Mouse (Mus musculus) kidney, embryonic 14.5 days (tissue): ENCODE data around the gene Rasgrp2. TPM values are rescaled to one million over a fixed set of nuclear protein-coding genes. Genes with fewer than 3 reads are reported as not detected.

Source experiments
- ATAC-seq: fragments of 200-750 bp; cut with Nextera tagmentation; 2 replicates; pipeline ENCODE4 v1.8.0; 2017; ENCODE audit warnings: moderate number of reproducible peaks, mild to moderate bottlenecking, moderate TSS enrichment, moderate library complexity; ENCODE audit not compliant: low FRiP score, low TSS enrichment
- H3K27ac ChIP-seq: fragments of 300-500 bp; sonication (generic); 2 replicates; pipeline ENCODE4 v1.5.1; 2014; ENCODE audit warnings: low read depth, mild to moderate bottlenecking, low read length, moderate library complexity, mixed read lengths
- H3K27me3 ChIP-seq: fragments of 300-500 bp; sonication (generic); 2 replicates; pipeline ENCODE4 v1.6.1; 2014; ENCODE audit warnings: mild to moderate bottlenecking, low read length; ENCODE audit not compliant: control insufficient read depth, insufficient read depth
- H3K36me3 ChIP-seq: fragments of 300-500 bp; sonication (generic); 2 replicates; pipeline ENCODE4 v1.6.1; 2014; ENCODE audit warnings: low read length, mixed read lengths; ENCODE audit not compliant: control insufficient read depth, insufficient read depth
- H3K4me1 ChIP-seq: fragments of 300-500 bp; sonication (generic); 2 replicates; pipeline ENCODE4 v1.6.1; 2014; ENCODE audit warnings: low read length, mixed read lengths; ENCODE audit not compliant: control insufficient read depth, insufficient read depth
- H3K4me2 ChIP-seq: fragments of 300-500 bp; sonication (generic); replicated peaks from 2 replicates; pipeline ENCODE4 v1.6.1; 2014; ENCODE audit warnings: low read depth, mild to moderate bottlenecking, low read length
- H3K4me3 ChIP-seq: fragments of 300-500 bp; sonication (generic); 2 replicates; pipeline ENCODE4 v1.5.1; 2014; ENCODE audit warnings: mild to moderate bottlenecking, low read length
- H3K9ac ChIP-seq: fragments of 300-500 bp; sonication (generic); 2 replicates; pipeline ENCODE4 v1.6.1; 2014; ENCODE audit warnings: low read depth, mild to moderate bottlenecking, low read length, moderate library complexity
- H3K9me3 ChIP-seq: fragments of 300-500 bp; sonication (generic); 2 replicates; pipeline ENCODE4 v1.6.1; 2016; ENCODE audit warnings: low read length; ENCODE audit not compliant: control insufficient read depth
- WGBS: fragments of 180-500 bp; shearing (Covaris S2); extraction: QIAGEN DNeasy Blood & Tissue Kit; methylation state at CpG from one replicate; pipeline ENCODE4 v1.1.7; 2014; 5-methylcytosine and 5-hydroxymethylcytosine counted together
- polyA plus RNA-seq: library from polyadenylated mRNA; unstranded; fragments of >200 nt; fragmentation: Nextera tagmentation; extraction: Ambion mirVana; gene quantifications from 2 replicates; pipeline ENCODE4 v1.2.1, GENCODE M21; 2014

Gene Rasgrp2
- polyA plus RNA-seq, 1 experiment from 2014 or later = 77.1 TPM

DNA sequence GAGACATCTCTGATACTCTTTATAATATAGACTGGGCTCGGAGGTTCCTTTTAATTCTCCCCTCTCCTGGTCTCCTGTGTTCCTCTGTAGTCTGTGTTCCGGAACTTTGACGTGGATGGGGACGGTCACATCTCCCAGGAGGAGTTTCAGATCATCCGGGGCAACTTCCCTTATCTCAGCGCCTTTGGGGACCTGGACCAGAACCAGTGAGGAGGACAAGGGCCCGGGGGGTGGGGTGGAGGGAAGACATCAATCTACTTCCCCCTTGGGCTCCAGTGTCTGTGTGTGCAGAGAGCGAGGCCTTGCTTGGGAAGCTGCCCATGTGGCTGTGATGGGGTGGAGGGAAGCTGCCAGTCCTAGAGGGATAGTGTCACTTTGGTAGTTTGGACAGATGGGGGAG lies 9.6 kb downstream of the Rasgrp2 start:
- no peak overlapping the region for H3K27ac ChIP-seq
- H3K4me2 ChIP-seq = no peak overlapping the region
- no peak overlapping the region for H3K4me3 ChIP-seq
- H3K4me1 ChIP-seq = no peaks in the 10 kb centered on the region
- H3K9me3 ChIP-seq = no peaks in the 10 kb centered on the region
- no peak for ATAC-seq
- H3K36me3 ChIP-seq = no peaks in the 10 kb centered on the region
- no peak overlapping the region for H3K9ac ChIP-seq
- WGBS = 79% methylated on average over 8 of the region's 8 CpGs
- H3K27me3 ChIP-seq = peaks cover 2% of the 10 kb centered on the region

DNA sequence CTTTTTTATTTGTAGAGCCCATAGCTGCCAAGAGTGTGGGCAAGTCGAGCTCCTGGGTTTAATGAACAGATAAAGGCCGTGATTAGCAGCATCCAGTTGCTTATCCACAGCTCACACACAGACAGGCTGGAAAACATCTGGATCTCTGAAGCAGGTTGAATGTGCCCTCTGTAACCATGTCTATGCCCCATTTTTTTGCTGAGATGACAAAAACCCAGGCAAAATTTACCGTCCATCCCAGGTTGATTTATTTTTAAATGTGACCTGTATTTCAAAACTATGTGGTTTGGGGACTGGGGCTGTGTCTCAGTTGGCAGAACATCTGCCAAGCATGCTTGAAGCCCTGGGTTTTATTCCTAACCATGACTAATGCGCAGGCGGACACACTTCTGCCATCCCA lies 10.0 kb downstream of the Rasgrp2 start:
- Histone ChIP-seq H3K4me2 (no peak overlapping the region), H3K4me3 (no peak overlapping the region), H3K36me3 (no peaks in the 10 kb centered on the region), H3K4me1 (no peaks in the 10 kb centered on the region), H3K27me3 (no peaks in the 10 kb centered on the region), H3K27ac (no peak overlapping the region), H3K9me3 (no peaks in the 10 kb centered on the region), H3K9ac (no peak overlapping the region)
- 81% methylated on average over 5 of the region's 5 CpGs for WGBS
- no peak for ATAC-seq

DNA sequence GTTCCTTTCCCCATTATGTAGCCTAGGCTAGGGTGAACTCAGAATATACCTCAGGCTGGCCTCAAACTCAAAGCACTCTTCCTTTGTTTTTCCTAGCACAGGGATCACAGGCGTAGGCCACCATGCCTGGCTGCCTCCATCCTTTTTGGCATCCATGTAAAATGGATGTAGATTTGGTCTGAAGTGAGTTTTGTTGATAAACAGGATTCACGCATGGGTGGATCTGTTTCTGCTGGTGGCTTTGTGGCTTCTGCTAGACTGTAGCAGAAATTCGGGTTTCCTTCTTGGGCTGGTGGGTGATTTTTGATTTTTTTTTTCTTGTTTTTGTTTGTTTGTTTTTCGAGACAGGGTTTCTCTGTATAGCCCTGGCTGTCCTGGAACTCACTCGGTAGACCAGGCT lies 10.8 kb downstream of the Rasgrp2 start:
- WGBS = 82% methylated on average over 5 of the region's 5 CpGs

DNA sequence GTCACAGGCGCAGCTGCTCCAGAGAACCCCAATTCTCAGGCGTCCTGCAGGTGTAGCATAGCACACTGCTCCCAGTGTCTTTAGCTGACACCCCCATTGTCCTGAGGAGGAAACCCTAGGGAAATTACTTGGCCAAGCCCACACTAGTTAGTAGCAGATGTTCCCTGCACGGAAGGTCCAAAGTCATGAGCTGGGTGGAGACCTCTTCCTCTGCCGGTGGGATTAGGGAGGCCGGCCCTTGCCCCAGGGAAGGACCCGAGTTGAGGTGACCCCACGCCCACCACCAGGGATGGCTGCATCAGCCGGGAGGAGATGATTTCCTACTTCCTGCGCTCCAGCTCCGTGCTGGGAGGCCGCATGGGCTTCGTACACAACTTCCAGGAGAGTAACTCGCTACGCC lies 13.7 kb downstream of the Rasgrp2 start:
- ATAC-seq = no peak
- H3K4me2 ChIP-seq = peak overlapping the region; percentile 10; the same call in 1 of the 2 replicates
- WGBS = 48% methylated on average over 14 of the region's 14 CpGs
- no peaks in the 10 kb centered on the region for H3K9me3 ChIP-seq
- H3K4me1 ChIP-seq = 0 out of 2 replicates have a peak, but pooled peaks cover 9% of the 10 kb centered on the region
- H3K9ac ChIP-seq = peak overlapping the region; percentile 7; the same call in 1 of the 2 replicates
- H3K27me3 ChIP-seq = no peaks in the 10 kb centered on the region
- no peak overlapping the region for H3K27ac ChIP-seq
- no peak overlapping the region for H3K4me3 ChIP-seq
- H3K36me3 ChIP-seq = no peaks in the 10 kb centered on the region

More for the DNA sequence above, 10.8 kb downstream of the Rasgrp2 start:
- no peak for ATAC-seq
- H3K27me3 ChIP-seq = no peaks in the 10 kb centered on the region
- no peak overlapping the region for H3K9ac ChIP-seq
- H3K36me3 ChIP-seq = no peaks in the 10 kb centered on the region
- no peak overlapping the region for H3K4me3 ChIP-seq
- H3K4me2 ChIP-seq = no peak overlapping the region
- H3K4me1 ChIP-seq = no peaks in the 10 kb centered on the region
- no peak overlapping the region for H3K27ac ChIP-seq
- no peaks in the 10 kb centered on the region for H3K9me3 ChIP-seq

DNA sequence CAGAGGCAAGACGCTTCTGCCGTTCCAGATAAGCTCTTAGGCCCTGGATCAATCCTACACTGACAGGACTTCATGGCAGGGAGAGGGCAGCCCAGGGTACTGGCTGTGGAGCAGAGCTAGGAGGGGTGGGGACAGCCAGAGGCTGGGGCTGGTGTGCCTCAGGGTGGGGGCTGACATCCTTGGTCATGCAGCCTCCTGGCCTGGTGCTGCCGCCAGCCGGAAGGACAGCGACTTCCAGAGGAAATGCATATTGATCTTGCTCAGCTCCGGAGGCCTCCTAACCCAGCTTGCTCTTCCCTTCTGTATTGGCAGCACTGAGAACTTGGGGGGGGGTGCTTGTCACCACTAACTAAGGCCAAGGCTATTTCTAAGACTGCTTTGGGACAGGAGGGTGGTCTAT lies 16.3 kb downstream of the Rasgrp2 start:
- Histone ChIP-seq H3K36me3 (no peaks in the 10 kb centered on the region), H3K4me1 (0 out of 2 replicates have a peak, but pooled peaks cover 17% of the 10 kb centered on the region), H3K27ac (no peak overlapping the region), H3K9ac (no peak overlapping the region), H3K4me3 (no peak overlapping the region), H3K9me3 (no peaks in the 10 kb centered on the region), H3K4me2 (no peak overlapping the region), H3K27me3 (peaks cover 23% of the 10 kb centered on the region)
- ATAC-seq = no peak
- WGBS = 46% methylated on average over 6 of the region's 6 CpGs

DNA sequence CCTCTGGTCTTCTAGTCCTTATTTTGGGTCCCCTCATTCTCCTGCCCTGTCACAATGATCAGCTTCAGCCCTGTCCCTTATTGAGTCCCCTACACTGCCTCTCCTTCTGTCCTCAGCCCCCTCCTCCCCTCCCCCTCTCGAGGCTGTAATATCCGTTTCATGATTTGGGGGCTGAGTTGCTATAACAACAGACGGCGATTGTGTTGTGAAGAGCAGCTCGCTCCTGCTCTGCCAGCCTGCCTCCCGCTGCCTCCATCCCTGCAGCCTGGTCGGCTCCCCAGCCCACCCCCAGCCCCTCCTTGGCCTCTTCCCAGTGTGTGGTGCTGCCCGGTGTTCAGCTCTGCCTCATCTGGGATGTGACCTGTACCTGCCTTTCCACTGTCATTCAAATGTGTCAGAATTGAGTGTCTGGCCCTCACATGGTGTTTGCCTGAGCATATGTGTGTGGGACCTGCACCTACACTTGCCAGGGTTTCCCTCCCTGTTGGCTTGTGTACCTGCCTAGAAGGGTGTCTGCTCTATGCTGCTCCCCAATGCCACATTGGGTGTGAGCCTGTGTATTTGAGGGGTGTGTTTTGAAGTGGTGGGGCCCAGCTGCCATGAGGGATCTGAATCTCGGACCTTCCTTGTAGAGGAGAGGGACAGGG lies 17.1 kb downstream of the Rasgrp2 start:
- H3K4me1 ChIP-seq = 0 out of 2 replicates have a peak, but pooled peaks cover 17% of the 10 kb centered on the region
- WGBS = 9% methylated on average over 9 of the region's 9 CpGs
- H3K9me3 ChIP-seq = no peaks in the 10 kb centered on the region
- H3K36me3 ChIP-seq = no peaks in the 10 kb centered on the region
- peaks cover 31% of the 10 kb centered on the region for H3K27me3 ChIP-seq
- ATAC-seq = no peak
- no peak overlapping the region for H3K4me3 ChIP-seq
- H3K27ac ChIP-seq = no peak overlapping the region
- no peak overlapping the region for H3K4me2 ChIP-seq
- H3K9ac ChIP-seq = no peak overlapping the region

DNA sequence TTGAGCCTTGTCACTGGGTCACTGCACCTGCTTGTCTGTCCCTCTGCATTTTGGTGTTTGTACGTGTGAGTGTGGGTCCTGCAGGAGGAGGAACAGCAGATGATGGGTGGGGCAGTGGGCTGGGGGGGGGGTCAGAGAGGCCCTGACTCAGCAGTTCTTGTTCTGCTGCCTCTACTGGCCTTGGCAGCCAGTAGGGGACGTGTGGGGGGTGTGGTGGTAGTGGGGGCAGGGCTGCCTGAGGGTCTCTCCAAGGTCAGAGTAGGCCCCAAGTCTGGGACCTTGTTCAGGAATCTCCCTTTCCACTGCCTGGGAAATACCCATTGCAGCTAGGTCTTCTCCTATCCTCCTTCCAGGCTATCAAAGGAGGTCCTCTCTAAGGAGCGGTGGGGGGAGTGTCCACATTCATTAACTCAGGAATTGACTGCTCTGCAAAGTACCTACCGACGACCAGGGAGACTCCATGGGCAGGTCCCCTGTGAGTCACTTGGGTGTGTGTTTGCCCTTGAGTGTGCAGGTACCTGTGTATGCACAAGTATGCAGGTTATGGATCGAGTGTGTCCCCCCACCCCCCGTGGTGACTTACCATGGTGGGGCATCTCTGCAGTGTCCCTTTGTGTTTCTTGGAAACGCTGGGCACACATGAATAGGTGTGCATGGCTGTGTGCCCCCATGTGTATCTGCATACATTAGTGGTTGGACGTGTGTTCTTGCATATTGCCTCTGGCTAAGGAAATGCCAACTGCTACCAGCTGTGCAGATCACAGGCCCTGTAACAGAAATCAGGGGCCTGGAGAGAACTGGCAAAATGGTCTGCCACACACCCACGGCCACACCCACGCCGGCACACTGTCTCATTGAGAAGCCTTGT lies 18.0 kb downstream of the Rasgrp2 start:
- Histone ChIP-seq H3K27me3 (peaks cover 38% of the 10 kb centered on the region), H3K27ac (no peak overlapping the region), H3K9ac (no peak overlapping the region), H3K4me3 (no peak overlapping the region), H3K9me3 (no peaks in the 10 kb centered on the region), H3K36me3 (no peaks in the 10 kb centered on the region), H3K4me2 (no peak overlapping the region), H3K4me1 (0 out of 2 replicates have a peak, but pooled peaks cover 17% of the 10 kb centered on the region)
- WGBS = 60% methylated on average over 12 of the region's 12 CpGs
- ATAC-seq = no peak

DNA sequence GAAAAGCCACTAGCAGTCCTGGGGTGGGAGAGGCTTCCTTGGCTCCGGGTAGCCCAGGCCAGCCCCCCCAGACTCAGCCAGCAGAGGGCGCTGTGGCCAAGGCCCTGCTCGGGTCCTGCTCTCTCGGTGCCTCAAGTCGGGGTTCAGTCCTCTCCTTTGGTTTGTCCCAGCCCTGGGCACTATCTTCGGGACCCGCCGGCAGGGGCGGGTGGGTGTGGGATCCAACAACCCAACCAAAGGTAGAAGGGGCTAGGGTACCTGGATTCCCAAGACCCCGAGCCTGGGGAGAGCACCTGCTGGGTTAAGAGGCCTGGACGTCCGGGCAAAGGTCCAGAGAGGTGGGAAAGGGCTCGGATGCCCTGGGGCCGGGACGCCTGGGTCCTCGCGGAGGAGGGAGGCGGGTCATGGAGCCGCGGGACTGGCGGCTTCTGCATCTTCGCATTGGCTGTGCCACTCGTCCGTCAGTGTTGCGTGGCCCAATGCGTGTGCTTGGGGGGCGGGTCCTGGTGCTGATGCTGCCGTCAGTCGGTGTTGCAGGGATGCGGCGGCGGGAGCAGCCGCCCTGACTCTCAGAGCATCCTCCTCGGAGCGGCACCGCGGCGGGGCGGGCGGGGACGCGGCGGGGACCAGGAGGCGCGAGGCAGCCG lies 19.2 kb downstream of the Rasgrp2 start, which contains the start of gene Nrxn2:
Nrxn2 (plus strand) TSS at position 499 of the 647 bp plus-strand sequence.
- H3K4me1 ChIP-seq = 0 out of 2 replicates have a peak, but pooled peaks cover 17% of the 10 kb centered on the region
- peak within 1 kb of the TSS; percentile 52 for H3K9ac ChIP-seq
- peak within 1 kb of the TSS; percentile 97 for H3K4me2 ChIP-seq
- H3K36me3 ChIP-seq = no peaks in the 10 kb centered on the region
- no peak within 1 kb of the TSS for H3K27ac ChIP-seq
- H3K4me3 ChIP-seq = peak within 1 kb of the TSS; percentile 48
- WGBS = 1% methylated on average over 41 of the region's 46 CpGs
- peaks cover 43% of the 10 kb centered on the region for H3K27me3 ChIP-seq
- ATAC-seq = peak; percentile 89
- H3K9me3 ChIP-seq = no peaks in the 10 kb centered on the region
